Mouse (Mus musculus) cortical plate, adult 2 months (tissue): ENCODE measurements around the gene Olfr1410.

ENCODE experiments used
- CTCF ChIP-seq: fragments of 200-500 bp; IDR thresholded peaks from 2 replicates; pipeline ENCODE4 v1.5.1; 2011; ENCODE audit warnings: mild to moderate bottlenecking, control low read depth, low read length; ENCODE audit not compliant: insufficient read depth; ENCODE audit errors: extremely low read depth
- POLR2A ChIP-seq: fragments of 200-500 bp; IDR thresholded peaks from 2 replicates; pipeline ENCODE4 v1.6.1; 2011; ENCODE audit warnings: mild to moderate bottlenecking, low read length, control low read depth; ENCODE audit not compliant: insufficient read depth; ENCODE audit errors: extremely low read depth

DNA sequence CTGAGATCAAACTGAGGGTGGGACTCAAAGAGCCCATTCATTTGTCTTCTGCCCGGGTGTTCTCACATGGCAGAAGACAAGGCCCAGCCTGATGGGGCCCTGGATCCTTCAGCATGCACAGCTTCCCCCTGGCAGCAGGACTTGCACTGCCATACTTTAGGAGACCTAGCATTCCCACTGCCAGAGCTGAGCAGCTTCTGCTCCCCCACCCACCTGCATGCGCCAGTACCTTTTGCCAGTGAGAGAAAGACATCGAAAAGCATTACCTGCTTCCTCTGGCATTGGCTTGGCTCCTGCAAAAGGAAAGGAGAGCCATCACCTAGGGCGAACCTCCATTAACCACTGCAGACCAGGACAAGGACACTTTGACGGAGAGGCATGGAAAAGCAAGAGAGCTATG is 39.3 kb downstream of the Olfr1410 start:
- TF ChIP-seq CTCF (no peak), POLR2A (no peak)
